Mouse (Mus musculus): ENCODE data around the gene Zfp85. TPM values are rescaled to one million over a fixed set of nuclear protein-coding genes. Genes with fewer than 3 reads are reported as not detected.
A peak's percentile ranks its signal among the peaks of the same experiment; 100 is the strongest.
"Not testable (repeated sequence)": the region's sequence is repeated elsewhere in the genome, so short reads cannot be mapped to it uniquely, and the experiment has no call there.

Gene Zfp85
- polyA plus RNA-seq, 1 experiment from 2014 or later, result 5.5 TPM

DNA sequence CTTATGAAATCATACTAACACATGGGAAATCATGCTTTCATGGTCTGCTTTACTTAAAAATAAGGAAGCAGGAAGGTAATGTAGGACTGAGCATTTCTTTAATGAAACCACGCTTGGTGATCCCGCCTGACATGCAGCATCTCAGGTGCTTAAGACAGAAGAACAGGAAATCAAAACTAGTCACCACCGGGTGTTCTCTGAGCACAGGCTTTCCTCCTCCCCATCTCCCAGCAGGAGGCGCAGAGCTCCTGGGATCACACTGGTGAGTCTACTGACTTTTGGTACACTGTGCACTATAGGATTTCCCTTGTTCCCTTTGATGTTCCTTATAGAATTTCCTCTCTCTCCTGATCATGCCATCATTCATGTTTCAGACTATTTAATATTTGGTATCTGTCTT is 25.6 kb downstream of the Zfp85 start:
- not testable (repeated sequence) for H3K4me1 ChIP-seq; H3K9me3 ChIP-seq (replicated peaks); H3K36me3 ChIP-seq; H3K27ac ChIP-seq; H3K27me3 ChIP-seq
- ATAC-seq (ENCODE audit: low FRiP score), result peak; percentile 57; the same call in 1 of the 2 replicates
- H3K9ac ChIP-seq, result peak overlapping the region; percentile 75
- peak overlapping the region; percentile 65 for H3K4me2 ChIP-seq (replicated peaks)
- WGBS, result 51% methylated on average over 4 of the region's 4 CpGs
- peak overlapping the region; percentile 60 for H3K4me3 ChIP-seq

DNA sequence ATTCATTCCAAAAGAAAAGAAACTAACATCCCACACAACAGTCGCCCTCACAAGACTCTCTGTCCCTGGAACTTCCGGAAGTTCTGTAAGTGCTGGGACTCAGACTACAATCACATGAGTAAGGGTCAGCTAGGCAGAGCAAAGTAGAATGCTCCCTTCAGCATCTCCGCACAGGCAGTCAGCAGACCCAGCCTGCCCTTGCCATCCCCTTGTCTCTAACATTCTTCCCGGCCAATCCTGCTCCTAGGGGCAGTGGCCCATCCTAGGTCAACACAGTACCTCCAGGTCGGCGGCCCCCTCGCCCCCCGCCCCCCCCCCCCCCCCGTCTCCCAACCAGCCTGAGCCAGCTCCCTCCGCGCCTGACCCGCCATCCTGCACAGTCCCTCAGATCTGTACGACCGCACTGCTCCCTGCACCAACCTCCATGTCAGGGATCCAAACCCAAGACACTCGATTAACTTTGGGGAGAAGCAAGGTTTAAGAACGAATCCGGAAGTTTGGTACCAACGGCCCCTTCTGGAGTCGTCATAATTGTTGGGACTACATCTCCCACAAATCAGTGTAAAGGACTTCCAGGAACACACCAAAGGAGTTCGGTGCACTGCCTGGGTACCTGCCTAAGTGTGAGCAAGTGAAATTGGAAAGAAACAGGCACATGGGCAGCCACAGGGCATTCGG is 26.2 kb downstream of the Zfp85 start, which contains the start of gene Zfp65:
TSS of gene Zfp65 (minus strand) at position 533 of the 678 bp plus-strand sequence.
- peak; percentile 80 for ATAC-seq (ENCODE audit: low FRiP score)
- Histone ChIP-seq H3K27ac (no peak within 1 kb of the TSS), H3K4me2 (replicated peaks) (peak within 1 kb of the TSS; percentile 65), H3K4me3 (peak within 1 kb of the TSS; percentile 60), H3K4me1 (no peaks in the 10 kb centered on the region), H3K27me3 (no peaks in the 10 kb centered on the region), H3K36me3 (no peaks in the 10 kb centered on the region), H3K9ac (peak within 1 kb of the TSS; percentile 75), H3K9me3 (replicated peaks) (no peaks in the 10 kb centered on the region)
- 3% methylated on average over 16 of the region's 21 CpGs for WGBS

DNA sequence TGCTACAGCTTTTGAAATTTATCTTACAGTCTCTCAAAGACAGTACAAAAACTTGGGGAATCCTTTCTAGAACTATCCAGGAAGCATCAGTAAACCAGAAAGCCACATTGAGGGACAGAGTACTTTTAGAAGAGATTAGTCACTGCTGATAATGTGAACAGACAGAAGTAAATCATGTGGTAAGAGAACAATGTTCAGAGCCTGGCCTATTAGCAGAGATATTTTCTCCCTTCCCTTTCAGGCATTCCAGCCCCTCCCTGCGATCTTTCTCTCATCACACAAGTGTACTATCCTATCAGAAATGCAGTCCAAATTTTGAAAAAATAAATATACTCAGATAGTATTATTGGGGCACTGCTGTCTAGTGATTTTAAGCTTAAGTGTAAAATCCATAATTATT is 26.9 kb downstream of the Zfp85 start:
- no peaks in the 10 kb centered on the region for H3K27me3 ChIP-seq
- 86% methylated on average over 1 of the region's 1 CpGs for WGBS
- no peak overlapping the region for H3K9ac ChIP-seq
- H3K27ac ChIP-seq, result no peak overlapping the region
- no peak for ATAC-seq (ENCODE audit: low FRiP score)
- peak overlapping the region; percentile 65 for H3K4me2 ChIP-seq (replicated peaks)
- no peaks in the 10 kb centered on the region for H3K9me3 ChIP-seq (replicated peaks)
- H3K4me1 ChIP-seq, result peaks cover 2% of the 10 kb centered on the region
- H3K4me3 ChIP-seq, result peak overlapping the region; percentile 60; the same call in 1 of the 2 replicates
- H3K36me3 ChIP-seq, result no peaks in the 10 kb centered on the region

DNA sequence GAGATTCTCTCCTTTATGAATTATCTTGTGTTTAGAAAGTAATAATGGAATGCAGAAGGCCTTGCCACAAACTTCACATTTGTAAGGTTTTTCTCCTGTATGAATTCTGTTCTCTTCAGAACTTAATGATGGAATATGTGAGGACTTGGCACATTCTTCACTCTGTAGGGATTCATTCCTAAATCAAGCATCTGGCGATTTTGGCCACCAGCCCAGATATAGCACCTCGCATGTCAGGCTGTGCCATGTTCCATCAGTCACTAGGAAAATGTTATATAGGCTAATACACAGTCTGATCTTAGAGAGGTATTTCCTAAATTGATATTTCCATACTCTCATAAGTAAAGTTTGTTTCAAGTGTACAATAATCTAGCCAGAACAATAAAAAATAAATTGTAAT is 29.7 kb downstream of the Zfp85 start:
- H3K9me3 ChIP-seq (replicated peaks); H3K27ac ChIP-seq; H3K9ac ChIP-seq; H3K4me3 ChIP-seq; H3K4me1 ChIP-seq; H3K36me3 ChIP-seq; ATAC-seq (ENCODE audit: low FRiP score); H3K4me2 ChIP-seq (replicated peaks); H3K27me3 ChIP-seq: not testable (repeated sequence)
- 82% methylated on average over 2 of the region's 2 CpGs for WGBS

DNA sequence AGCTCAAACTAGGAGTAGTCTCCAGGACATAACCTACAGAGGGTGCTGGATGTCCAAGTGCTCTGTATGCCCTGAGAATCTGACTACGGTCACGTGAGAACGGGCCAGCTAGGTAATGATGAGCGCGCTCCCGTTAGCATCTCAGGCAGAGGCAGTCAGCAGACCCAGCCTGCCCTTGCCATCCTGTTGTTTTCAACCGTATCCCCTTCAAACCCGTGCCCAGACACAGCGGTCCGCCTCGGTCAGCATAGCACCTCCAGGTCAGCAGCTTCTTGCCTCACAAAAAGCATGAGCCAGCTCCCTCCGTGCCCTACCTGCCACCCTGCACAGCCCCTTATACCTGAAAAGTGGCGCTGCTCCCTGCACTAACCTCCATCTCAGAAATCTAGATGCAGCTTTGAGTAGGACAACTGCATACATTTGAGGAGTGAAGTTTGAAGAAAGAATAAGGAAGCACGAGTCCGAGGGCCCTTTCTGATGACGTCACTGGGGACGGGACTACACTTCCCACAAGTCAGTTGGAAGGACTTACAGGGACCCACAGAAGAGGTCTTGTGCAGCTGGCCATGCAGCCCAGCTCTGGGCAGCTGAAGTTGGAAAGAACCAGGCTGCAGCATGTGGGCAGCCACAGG is 31.1 kb downstream of the Zfp85 start:
- H3K9me3 ChIP-seq (replicated peaks), result no peaks in the 10 kb centered on the region
- H3K36me3 ChIP-seq, result no peaks in the 10 kb centered on the region
- H3K4me3 ChIP-seq, result peak overlapping the region; percentile 69
- peaks cover 5% of the 10 kb centered on the region for H3K4me1 ChIP-seq
- no peak overlapping the region for H3K27ac ChIP-seq
- no peaks in the 10 kb centered on the region for H3K27me3 ChIP-seq
- ATAC-seq (ENCODE audit: low FRiP score), result peak; percentile 96
- peak overlapping the region; percentile 80 for H3K9ac ChIP-seq
- WGBS, result 1% methylated on average over 17 of the region's 17 CpGs
- H3K4me2 ChIP-seq (replicated peaks), result peak overlapping the region; percentile 62

Other genes with a start within 250 kb of the Zfp85 start
- gene Gm26965, start 229.1 kb downstream of the Zfp85 start, polyA plus RNA-seq (2016; fragmentation: Nextera tagmentation; extraction: Ambion mirVana), result not detected in 2 replicates
- 32.4 and 32.8 TPM in 2 replicates for gene Zfp87, start 229.1 kb downstream of the Zfp85 start, polyA plus RNA-seq (2016; fragmentation: Nextera tagmentation; extraction: Ambion mirVana)
- gene Zfp748, start 201.4 kb downstream of the Zfp85 start, polyA plus RNA-seq (2016; fragmentation: Nextera tagmentation; extraction: Ambion mirVana), result 16.6 and 18.3 TPM in 2 replicates
- gene Zfp729b, start 145.5 kb downstream of the Zfp85 start, polyA plus RNA-seq (2016; fragmentation: Nextera tagmentation; extraction: Ambion mirVana), result 4.6 and 5.1 TPM in 2 replicates
- gene Gm49345, start 117.5 kb downstream of the Zfp85 start, polyA plus RNA-seq (2016; fragmentation: Nextera tagmentation; extraction: Ambion mirVana), result not detected in 2 replicates
- 2.9 and 3.7 TPM in 2 replicates for gene Zfp729a, start 117.4 kb downstream of the Zfp85 start, polyA plus RNA-seq (2016; fragmentation: Nextera tagmentation; extraction: Ambion mirVana)
- 14.2 and 16.5 TPM in 2 replicates for gene Zfp738, start 68.2 kb downstream of the Zfp85 start, polyA plus RNA-seq (2016; fragmentation: Nextera tagmentation; extraction: Ambion mirVana)
- 8.2 and 9.1 TPM in 2 replicates for gene Zfp65, start 26.1 kb downstream of the Zfp85 start, polyA plus RNA-seq (2016; fragmentation: Nextera tagmentation; extraction: Ambion mirVana)
- 2.3 and 2.4 TPM in 2 replicates for gene Zfp493, start 24.5 kb upstream of the Zfp85 start, polyA plus RNA-seq (2016; fragmentation: Nextera tagmentation; extraction: Ambion mirVana)
- 9.1 and 10.6 TPM in 2 replicates for gene Zfp273, start 58.5 kb upstream of the Zfp85 start, polyA plus RNA-seq (2016; fragmentation: Nextera tagmentation; extraction: Ambion mirVana)
- 4.1 and 4.4 TPM in 2 replicates for gene Gm10037, start 75.9 kb upstream of the Zfp85 start, polyA plus RNA-seq (2016; fragmentation: Nextera tagmentation; extraction: Ambion mirVana)
- not detected in 2 replicates for gene BC048507, start 108.1 kb upstream of the Zfp85 start, polyA plus RNA-seq (2016; fragmentation: Nextera tagmentation; extraction: Ambion mirVana)

Data from hindbrain, embryonic 12.5 days (tissue).